Mouse (Mus musculus) right cerebral cortex, postnatal 10 days (tissue): Measurements from ENCODE around the gene Gjb3.

Source experiments
- DNase-seq, 2 experiments: peaks; one replicate each; pipeline ENCODE4 v3.0.0; 2021; ENCODE audit warnings: low spot score in 2 of 2

Gene Gjb3

DNA sequence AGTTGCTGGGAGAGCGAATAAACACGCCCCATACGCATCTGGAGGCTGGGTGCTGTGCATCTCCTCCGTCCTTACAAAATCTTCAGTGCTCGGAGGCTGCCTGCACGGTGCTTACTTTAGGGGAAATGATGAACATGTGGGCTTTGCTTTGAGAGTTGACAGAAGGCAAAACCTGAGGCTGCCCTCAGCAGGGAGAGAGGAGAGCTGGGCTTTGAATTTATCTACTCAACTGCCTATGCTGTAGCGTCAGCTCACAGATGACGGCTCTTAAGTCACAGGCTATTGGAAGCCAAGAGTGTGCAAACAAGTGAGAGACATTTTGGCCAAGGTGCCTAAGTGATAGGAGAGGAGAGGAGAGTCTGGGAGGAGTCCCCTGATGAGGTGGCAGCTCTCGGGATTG, 51.4 kb downstream of the Gjb3 start:
- no peak for DNase-seq

DNA sequence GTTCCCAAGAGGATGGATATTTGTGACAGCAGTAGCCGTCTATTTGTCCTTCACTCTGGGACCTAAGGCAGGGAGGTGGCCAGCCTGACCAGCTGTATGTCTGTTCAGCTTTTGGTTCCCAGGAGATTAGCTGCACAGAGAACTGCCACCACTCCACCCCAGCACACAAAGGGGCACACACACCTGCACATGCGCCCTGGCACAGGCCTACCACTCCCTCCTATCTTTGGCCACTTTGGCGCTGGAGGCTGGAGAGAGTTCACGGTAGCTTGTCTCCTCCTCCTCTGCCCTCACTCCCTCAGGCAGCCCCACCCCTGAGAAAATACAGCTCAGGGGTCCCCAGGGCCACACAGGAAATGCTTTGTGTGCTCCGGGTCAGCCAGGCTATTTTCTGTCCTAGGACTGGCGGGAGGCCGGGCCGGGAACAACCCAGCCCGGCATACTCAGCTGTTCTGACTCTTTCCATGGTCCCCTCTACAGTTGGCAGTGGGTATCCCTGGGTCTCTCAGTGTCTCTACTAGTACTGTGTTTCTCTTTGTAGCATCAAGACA, 52.1 kb downstream of the Gjb3 start:
- DNase-seq = no peak
